Mouse (Mus musculus) lung, embryonic 16.5 days (tissue): ENCODE measurements at regions not wholly inside any gene's neighbourhood (a gene's known extent, or its start where the extent isn't known, plus 50 kb on each side); places are given as distances from the start of the nearest gene placed in this dataset.

Experiments used
- ATAC-seq: fragments of 200-750 bp; cut with Nextera tagmentation; 2 replicates; pipeline ENCODE4 v1.8.0; 2017; ENCODE audit warnings: low read depth, mild to moderate bottlenecking, moderate library complexity
- H3K27ac ChIP-seq: fragments of 300-500 bp; sonication (generic); 2 replicates; pipeline ENCODE4 v1.5.1; 2014; ENCODE audit warnings: mild to moderate bottlenecking, control low read depth, low read length
- H3K27me3 ChIP-seq: fragments of 300-500 bp; sonication (generic); 2 replicates; pipeline ENCODE4 v1.6.1; 2014; ENCODE audit warnings: low read depth, low read length, mixed read lengths; ENCODE audit not compliant: control insufficient read depth, insufficient read depth
- H3K36me3 ChIP-seq: fragments of 300-500 bp; sonication (generic); 2 replicates; pipeline ENCODE4 v1.6.1; 2014; ENCODE audit warnings: low read length; ENCODE audit not compliant: control insufficient read depth, insufficient read depth
- H3K4me1 ChIP-seq: fragments of 300-500 bp; sonication (generic); replicated peaks from 2 replicates; pipeline ENCODE4 v1.6.1; 2014; ENCODE audit warnings: low read length, mixed read lengths; ENCODE audit not compliant: control insufficient read depth, insufficient read depth
- H3K4me2 ChIP-seq: fragments of 300-500 bp; sonication (generic); 2 replicates; pipeline ENCODE4 v1.6.1; 2014; ENCODE audit warnings: low read depth, low read length, control low read depth
- H3K4me3 ChIP-seq: fragments of 300-500 bp; sonication (generic); 2 replicates; pipeline ENCODE4 v1.5.1; 2014; ENCODE audit warnings: mild to moderate bottlenecking, low read length, control low read depth
- H3K9ac ChIP-seq: fragments of 300-500 bp; sonication (generic); 2 replicates; pipeline ENCODE4 v1.6.1; 2014; ENCODE audit warnings: low read length, control low read depth
- H3K9me3 ChIP-seq: fragments of 300-500 bp; sonication (generic); 2 replicates; pipeline ENCODE4 v1.6.1; 2016; ENCODE audit warnings: low read length; ENCODE audit not compliant: control insufficient read depth
- WGBS: fragments of 180-500 bp; shearing (Covaris S2); extraction: QIAGEN DNeasy Blood & Tissue Kit; methylation state at CpG from one replicate; pipeline ENCODE4 v1.1.7; 2014; 5-methylcytosine and 5-hydroxymethylcytosine counted together

DNA sequence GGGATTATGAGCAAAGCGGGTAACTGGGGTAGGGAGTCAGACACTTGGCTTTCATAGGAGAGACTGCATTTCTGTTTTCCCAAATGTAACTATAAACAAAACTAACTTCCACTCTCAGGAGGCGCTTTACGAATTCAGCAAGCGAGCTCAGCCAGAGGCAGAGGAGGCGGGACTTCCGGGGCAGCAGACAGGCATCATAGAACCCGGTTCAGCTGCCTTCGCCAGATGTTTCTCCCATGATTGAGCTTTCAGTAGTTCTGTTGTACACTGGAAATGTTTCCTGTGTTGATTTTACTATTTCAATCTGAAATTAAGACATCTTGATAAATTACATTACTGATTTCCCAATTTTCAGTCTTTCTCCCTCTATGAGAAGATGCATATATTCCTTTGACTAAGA is 92.9 kb downstream of the Zfp365 start:
- Histone ChIP-seq H3K4me2 (no peak overlapping the region), H3K4me3 (no peak overlapping the region), H3K9ac (no peak overlapping the region), H3K27ac (no peak overlapping the region), H3K4me1 (no peaks in the 10 kb centered on the region), H3K36me3 (no peaks in the 10 kb centered on the region), H3K27me3 (no peaks in the 10 kb centered on the region), H3K9me3 (no peaks in the 10 kb centered on the region)
- 73% methylated on average over 8 of the region's 8 CpGs for WGBS
- ATAC-seq = 0 out of 2 replicates have a peak, but pooled peaks have one; percentile 36

DNA sequence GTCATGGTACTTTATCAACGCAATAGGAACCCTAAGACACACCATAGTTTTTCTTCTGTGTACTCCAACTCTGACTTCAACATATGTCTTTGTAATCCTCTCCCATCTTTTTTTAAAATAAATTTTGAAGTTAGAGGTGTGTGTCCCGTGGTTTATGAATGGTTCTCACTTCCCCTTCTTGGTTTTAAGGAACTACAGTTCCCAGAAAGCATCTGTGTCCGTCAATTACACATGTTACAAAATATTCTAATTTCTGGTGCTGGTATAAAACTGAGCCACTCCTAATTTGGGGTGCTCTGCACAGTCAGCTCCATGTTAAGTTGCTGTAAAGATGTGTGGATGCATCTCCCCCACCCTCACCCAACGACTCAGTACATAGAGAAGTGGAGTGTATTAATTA is 98.6 kb downstream of the Zfp365 start:
- 73% methylated on average over 4 of the region's 4 CpGs for WGBS
- Histone ChIP-seq H3K9me3 (no peaks in the 10 kb centered on the region), H3K36me3 (no peaks in the 10 kb centered on the region), H3K4me2 (no peak overlapping the region), H3K27me3 (no peaks in the 10 kb centered on the region), H3K27ac (no peak overlapping the region), H3K4me3 (no peak overlapping the region), H3K4me1 (no peaks in the 10 kb centered on the region), H3K9ac (no peak overlapping the region)
- no peak for ATAC-seq

DNA sequence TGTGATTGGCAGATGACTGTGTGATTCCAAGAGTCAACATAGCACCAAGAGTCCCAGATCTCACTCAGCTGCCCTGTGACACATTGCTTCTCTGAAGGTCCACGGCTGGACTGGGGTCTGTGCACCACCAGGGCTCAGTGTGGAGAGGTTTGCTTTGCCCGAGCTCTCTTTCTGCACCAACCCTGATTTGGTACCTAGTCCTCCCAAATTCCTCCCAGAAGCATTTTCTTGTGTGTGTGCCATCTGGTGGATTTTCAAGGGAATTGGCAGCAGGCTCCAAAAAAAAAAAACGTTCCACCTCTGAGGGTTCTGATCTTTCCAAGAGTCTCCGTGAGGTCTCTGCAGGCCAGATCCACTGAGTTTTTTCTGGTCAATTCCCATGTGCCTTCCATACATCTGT is 107.3 kb downstream of the Zfp365 start:
- Histone ChIP-seq H3K36me3 (no peaks in the 10 kb centered on the region), H3K4me2 (no peak overlapping the region), H3K27ac (no peak overlapping the region), H3K9ac (no peak overlapping the region), H3K9me3 (no peaks in the 10 kb centered on the region), H3K4me1 (no peaks in the 10 kb centered on the region), H3K4me3 (no peak overlapping the region), H3K27me3 (no peaks in the 10 kb centered on the region)
- ATAC-seq = no peak
- 18% methylated on average over 4 of the region's 4 CpGs for WGBS

DNA sequence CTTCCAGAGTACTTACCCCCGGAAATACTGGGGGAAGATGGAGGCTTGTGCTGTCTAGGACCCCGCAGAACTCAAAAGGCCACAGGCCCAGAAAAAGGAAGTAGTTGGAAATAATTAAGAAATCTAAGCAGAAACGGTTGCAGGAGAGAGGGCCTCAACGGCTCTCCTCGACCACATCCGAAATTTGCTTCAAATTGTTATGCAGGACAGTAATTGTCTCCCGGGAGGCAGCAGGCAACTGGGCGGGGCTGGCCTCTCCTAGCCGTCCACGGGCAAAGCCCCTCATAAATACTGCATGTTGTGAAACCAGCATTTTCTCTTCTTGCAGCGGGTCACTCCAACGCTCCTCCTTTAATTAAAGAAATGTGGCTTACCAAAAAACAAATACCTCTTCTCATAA is 107.8 kb downstream of the Zfp365 start:
- H3K4me3 ChIP-seq = no peak overlapping the region
- H3K27ac ChIP-seq = no peak overlapping the region
- H3K27me3 ChIP-seq = no peaks in the 10 kb centered on the region
- no peak for ATAC-seq
- 61% methylated on average over 12 of the region's 12 CpGs for WGBS
- H3K4me1 ChIP-seq = no peaks in the 10 kb centered on the region
- H3K4me2 ChIP-seq = no peak overlapping the region
- H3K9me3 ChIP-seq = no peaks in the 10 kb centered on the region
- no peak overlapping the region for H3K9ac ChIP-seq
- no peaks in the 10 kb centered on the region for H3K36me3 ChIP-seq

DNA sequence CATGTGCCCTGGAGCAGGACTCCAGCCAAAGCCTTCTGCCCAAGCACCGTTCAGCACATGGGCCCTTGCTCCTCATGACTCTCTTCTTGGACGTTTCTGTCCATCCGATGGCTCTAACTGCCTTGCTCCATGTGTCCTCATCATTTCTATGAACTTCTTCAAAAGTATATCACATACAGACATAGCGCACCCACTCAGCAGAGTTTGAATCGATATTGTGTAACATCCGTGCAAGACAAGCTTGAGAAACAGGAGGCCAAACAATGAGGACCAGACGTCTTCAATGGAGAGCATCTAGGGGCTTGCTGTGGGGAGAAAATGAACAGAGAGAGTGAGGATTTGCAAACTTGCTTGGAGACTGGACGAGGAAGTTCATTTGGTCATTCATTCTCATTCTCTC is 110.3 kb downstream of the Zfp365 start:
- Histone ChIP-seq H3K27ac (no peak overlapping the region), H3K4me2 (no peak overlapping the region), H3K9ac (no peak overlapping the region), H3K27me3 (no peaks in the 10 kb centered on the region), H3K9me3 (no peaks in the 10 kb centered on the region), H3K36me3 (no peaks in the 10 kb centered on the region), H3K4me3 (no peak overlapping the region), H3K4me1 (no peaks in the 10 kb centered on the region)
- no peak for ATAC-seq
- WGBS = 83% methylated on average over 8 of the region's 8 CpGs

DNA sequence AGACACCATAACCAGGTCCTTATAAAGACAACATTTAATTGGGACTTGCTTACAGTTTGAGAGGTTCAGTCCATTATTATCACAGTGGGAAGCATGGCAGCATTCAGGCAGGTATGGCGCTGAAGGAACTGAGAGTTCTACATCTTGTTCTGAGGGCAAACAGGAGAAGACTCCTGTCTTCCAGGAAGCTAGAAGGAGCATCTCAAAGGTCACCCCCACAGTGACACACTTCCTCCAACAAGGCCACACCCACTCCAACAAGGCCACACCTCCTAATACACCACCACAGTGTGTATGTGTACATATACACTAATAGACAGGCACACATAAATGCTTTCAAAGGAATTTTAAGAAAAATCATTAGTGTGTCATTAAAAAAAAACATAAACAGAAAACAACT is 110.8 kb downstream of the Zfp365 start:
- Histone ChIP-seq H3K36me3 (no peaks in the 10 kb centered on the region), H3K27me3 (no peaks in the 10 kb centered on the region), H3K9ac (no peak overlapping the region), H3K4me1 (no peaks in the 10 kb centered on the region), H3K27ac (no peak overlapping the region), H3K4me2 (no peak overlapping the region), H3K9me3 (no peaks in the 10 kb centered on the region), H3K4me3 (no peak overlapping the region)
- no peak for ATAC-seq
- WGBS = 100% methylated on average over 1 of the region's 1 CpGs

DNA sequence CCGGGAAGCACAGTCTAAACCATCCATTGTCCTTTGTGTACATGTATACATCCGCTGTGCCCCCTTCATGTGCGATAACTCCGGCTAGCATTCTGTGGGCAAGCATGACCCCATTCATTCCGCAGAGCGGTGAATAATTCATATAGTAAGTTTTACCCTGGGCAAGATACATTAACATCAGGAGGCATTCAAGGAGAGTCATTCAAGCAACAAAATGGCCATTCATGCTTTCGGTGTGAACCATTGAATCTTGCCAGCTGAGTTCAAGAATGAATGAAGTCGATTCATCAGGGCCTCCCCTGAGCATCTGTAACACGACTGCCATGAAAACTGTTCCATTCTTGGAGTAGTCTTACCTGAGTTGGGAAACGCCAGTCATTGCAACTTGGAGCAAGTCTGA is 113.5 kb downstream of the Zfp365 start:
- Histone ChIP-seq H3K4me1 (no peaks in the 10 kb centered on the region), H3K27ac (no peak overlapping the region), H3K9me3 (no peaks in the 10 kb centered on the region), H3K36me3 (no peaks in the 10 kb centered on the region), H3K27me3 (no peaks in the 10 kb centered on the region), H3K9ac (no peak overlapping the region), H3K4me2 (no peak overlapping the region), H3K4me3 (no peak overlapping the region)
- ATAC-seq = no peak
- WGBS = 85% methylated on average over 10 of the region's 10 CpGs

DNA sequence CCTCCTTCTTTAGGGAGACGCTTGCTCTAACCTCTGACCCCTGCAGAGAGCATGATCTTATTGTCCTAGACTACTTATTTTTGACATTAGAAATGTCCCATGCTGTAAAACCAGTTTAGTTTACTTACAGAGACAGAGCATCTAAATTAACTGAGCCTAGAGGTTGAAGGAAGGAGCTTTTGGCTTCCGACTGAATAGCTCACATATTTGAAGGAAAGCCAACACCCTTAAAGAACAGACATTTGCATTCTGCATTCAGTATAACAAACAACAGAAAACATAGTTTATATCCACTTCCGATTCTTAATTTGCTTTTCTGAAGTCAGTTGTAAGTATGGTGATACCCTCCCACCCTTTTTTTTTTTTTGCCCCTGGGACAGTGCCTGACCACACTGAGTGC is 119.3 kb downstream of the Zfp365 start:
- ATAC-seq = peak; percentile 56
- no peak overlapping the region for H3K27ac ChIP-seq
- 46% methylated on average over 3 of the region's 3 CpGs for WGBS

DNA sequence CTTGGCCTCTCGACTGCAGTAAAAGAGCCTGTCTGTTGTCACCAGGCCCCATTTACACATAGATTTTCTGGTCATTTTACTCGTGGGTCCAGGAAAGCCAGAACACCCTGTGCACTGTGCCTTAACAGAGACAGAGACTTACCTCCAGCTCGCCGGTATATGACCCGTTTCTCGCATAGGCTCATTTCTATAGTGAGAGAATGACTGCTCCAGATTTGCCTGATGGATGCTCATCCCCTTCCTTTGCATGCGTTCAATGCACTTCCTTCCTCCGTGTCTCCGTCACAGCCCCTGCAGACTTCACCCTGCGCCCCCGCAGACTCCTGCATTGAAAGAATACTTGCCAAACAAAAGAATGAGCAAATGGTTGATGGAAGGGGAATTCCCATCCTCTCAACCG is 122.8 kb downstream of the Zfp365 start:
- Histone ChIP-seq H3K27ac (peak overlapping the region; percentile 27; the same call in 1 of the 2 replicates), H3K9me3 (no peaks in the 10 kb centered on the region), H3K4me2 (0 out of 2 replicates have a peak overlapping the region, but pooled peaks have one; percentile 8), H3K36me3 (no peaks in the 10 kb centered on the region), H3K9ac (no peak overlapping the region), H3K4me3 (no peak overlapping the region), H3K4me1 (peaks cover 17% of the 10 kb centered on the region), H3K27me3 (no peaks in the 10 kb centered on the region)
- 55% methylated on average over 12 of the region's 12 CpGs for WGBS
- no peak for ATAC-seq

More for the DNA sequence above, 119.3 kb downstream of the Zfp365 start:
- Histone ChIP-seq H3K4me2 (no peak overlapping the region), H3K9ac (no peak overlapping the region), H3K27me3 (no peaks in the 10 kb centered on the region), H3K36me3 (no peaks in the 10 kb centered on the region), H3K9me3 (no peaks in the 10 kb centered on the region), H3K4me1 (peaks cover 12% of the 10 kb centered on the region), H3K4me3 (no peak overlapping the region)

DNA sequence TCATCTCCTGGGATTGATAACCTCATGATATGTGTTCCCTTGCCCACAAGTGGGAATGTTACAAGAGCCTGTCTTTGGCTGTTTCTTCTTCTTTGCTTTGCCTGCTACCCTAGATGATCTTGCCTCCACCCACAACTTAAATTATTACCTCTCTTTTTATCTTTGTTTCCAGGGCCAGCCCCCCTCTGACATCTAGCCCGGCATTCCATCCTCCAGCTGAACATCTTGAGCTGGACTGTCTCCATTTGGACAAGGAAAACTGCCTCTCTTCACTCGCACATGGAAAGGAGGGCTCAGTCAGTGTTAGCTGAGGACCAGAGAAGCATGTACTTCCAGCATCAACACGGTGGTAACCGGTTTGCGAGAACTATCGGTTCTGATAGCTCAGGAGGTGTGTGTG is 124.3 kb downstream of the Zfp365 start:
- H3K9me3 ChIP-seq = no peaks in the 10 kb centered on the region
- peaks cover 17% of the 10 kb centered on the region for H3K4me1 ChIP-seq
- no peak overlapping the region for H3K4me3 ChIP-seq
- H3K27me3 ChIP-seq = no peaks in the 10 kb centered on the region
- H3K36me3 ChIP-seq = no peaks in the 10 kb centered on the region
- H3K9ac ChIP-seq = no peak overlapping the region
- WGBS = 27% methylated on average over 6 of the region's 6 CpGs
- no peak overlapping the region for H3K4me2 ChIP-seq
- 0 out of 2 replicates have a peak, but pooled peaks have one; percentile 4 for ATAC-seq
- no peak overlapping the region for H3K27ac ChIP-seq
